In the genomic region with DNA sequence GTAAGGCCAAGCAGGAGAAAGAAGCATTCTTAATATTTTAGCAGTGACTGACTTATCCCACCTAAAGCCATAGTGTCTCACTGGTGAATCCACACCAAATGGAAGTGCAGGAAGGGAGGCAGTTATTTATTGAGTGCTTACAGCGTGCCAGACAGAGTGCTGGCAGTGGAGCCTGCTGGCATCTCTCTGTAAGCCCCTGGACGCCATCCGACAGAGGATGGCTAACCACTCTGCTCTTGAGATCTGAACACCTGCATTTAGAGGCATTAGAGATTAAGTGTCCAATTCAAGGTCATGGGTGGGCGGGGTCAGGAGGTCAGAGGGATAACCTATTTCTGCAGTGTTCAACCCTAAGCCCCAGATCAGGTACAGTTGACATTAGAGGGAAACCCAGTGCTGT, we compare ENCODE assay signal across 19 mouse cellular contexts. TPM values are rescaled to one million over a fixed set of nuclear protein-coding genes. Genes with fewer than 3 reads are reported as not detected.
DNase-seq lines count a peak whose midpoint lies in the region; ATAC-seq and TF ChIP-seq lines count a peak whose summit lies in the region.
"Had no signal": no experiment of that assay in that cellular context is flagged by ENCODE, and none has a peak within 500 bp of the region (broad histone marks: within the 10 kb centered on the region; RNA-seq: fewer than 3 reads in every experiment).

No protein-coding gene starts in this region.

- TF ChIP-seq CTCF in liver, postnatal 0 days (IDR thresholded peaks at IDR 0.05; ENCODE audit: low read depth): no peak

- WGBS in forebrain, embryonic 14.5 days: 71% methylated on average over 4 of the region's 4 CpGs
- 78% methylated on average over 4 of the region's 4 CpGs for WGBS in forebrain, embryonic 10.5 days
- 63% methylated on average over 4 of the region's 4 CpGs for WGBS in liver, postnatal 0 days (ENCODE audit: insufficient replicate concordance)
- 63% methylated on average over 4 of the region's 4 CpGs for WGBS in hindbrain, embryonic 16.5 days
- 61% methylated on average over 4 of the region's 4 CpGs for WGBS in neural tube, embryonic 15.5 days

- H3K27ac ChIP-seq in forebrain, embryonic 14.5 days (ENCODE audit: low read depth, low read length): no peak overlapping the region
- no peak overlapping the region for H3K27ac ChIP-seq in forebrain, embryonic 10.5 days
- no peak overlapping the region for H3K27ac ChIP-seq in liver, postnatal 0 days (ENCODE audit: low read depth)
- no peak overlapping the region for H3K27ac ChIP-seq in hindbrain, embryonic 16.5 days (ENCODE audit: low read depth, low read length)
- no peak overlapping the region for H3K27ac ChIP-seq in neural tube, embryonic 15.5 days (replicated peaks)
- H3K27ac ChIP-seq: kidney, postnatal 0 days; liver, embryonic 15.5 days had no signal

- peaks cover 46% of the 10 kb centered on the region for H3K27me3 ChIP-seq in forebrain, embryonic 14.5 days (replicated peaks; ENCODE audit: control insufficient read depth, insufficient read depth, low read length)
- H3K27me3 ChIP-seq in forebrain, embryonic 10.5 days (ENCODE audit: poor library complexity, severe bottlenecking): peaks cover 63% of the 10 kb centered on the region
- H3K27me3 ChIP-seq in liver, postnatal 0 days (ENCODE audit: insufficient read depth, low read length): peaks cover 42% of the 10 kb centered on the region
- no peaks in the 10 kb centered on the region; the same call in 1 of the 2 replicates for H3K27me3 ChIP-seq in hindbrain, embryonic 16.5 days (replicated peaks; ENCODE audit: control insufficient read depth, insufficient read depth, low read length)
- peaks cover 26% of the 10 kb centered on the region for H3K27me3 ChIP-seq in neural tube, embryonic 15.5 days (replicated peaks)

- peak; percentile 32 for DNase-seq in forebrain, embryonic 14.5 days (ENCODE audit: low spot score)
- DNase-seq in forebrain, embryonic 10.5 days (ENCODE audit: extremely low spot score, low spot score): no peak
- DNase-seq in liver, postnatal 0 days: no peak
- DNase-seq in liver: no peak
- no peak for DNase-seq in natural killer cell, adult 2 months (ENCODE audit: low spot score in 2 of 2)
- DNase-seq: adrenal gland, postnatal 25 days; heart, adult 18-20 months; heart, postnatal 4 days; lung, postnatal 10 days; spleen, adult 18-20 months; thymus, adult 2 months had no signal

- no peak overlapping the region for H3K9ac ChIP-seq in forebrain, embryonic 14.5 days (ENCODE audit: low read length)
- no peak overlapping the region for H3K9ac ChIP-seq in liver, postnatal 0 days (replicated peaks)
- peak overlapping the region; percentile 91; the same call in 1 of the 2 replicates for H3K9ac ChIP-seq in hindbrain, embryonic 16.5 days (ENCODE audit: low read depth, low read length)
- no peak overlapping the region for H3K9ac ChIP-seq in neural tube, embryonic 15.5 days (replicated peaks)
- H3K9ac ChIP-seq: liver, embryonic 15.5 days had no signal

- no peaks in the 10 kb centered on the region; the same call in 1 of the 2 replicates for H3K4me1 ChIP-seq in forebrain, embryonic 14.5 days (ENCODE audit: control insufficient read depth, insufficient read depth, low read length)
- H3K4me1 ChIP-seq in forebrain, embryonic 10.5 days: peaks cover 28% of the 10 kb centered on the region
- H3K4me1 ChIP-seq in liver, postnatal 0 days (ENCODE audit: insufficient read depth): peaks cover 16% of the 10 kb centered on the region
- H3K4me1 ChIP-seq in hindbrain, embryonic 16.5 days (ENCODE audit: control insufficient read depth, insufficient read depth, low read depth, low read length): peaks cover 28% of the 10 kb centered on the region
- peaks cover 60% of the 10 kb centered on the region for H3K4me1 ChIP-seq in neural tube, embryonic 15.5 days
- H3K4me1 ChIP-seq: megakaryocyte, embryonic 14.5 days had no signal

- no peaks in the 10 kb centered on the region for H3K9me3 ChIP-seq in forebrain, embryonic 14.5 days (replicated peaks; ENCODE audit: control insufficient read depth, low read length)
- no peaks in the 10 kb centered on the region for H3K9me3 ChIP-seq in forebrain, embryonic 10.5 days
- no peaks in the 10 kb centered on the region for H3K9me3 ChIP-seq in liver, postnatal 0 days (ENCODE audit: low read length)
- H3K9me3 ChIP-seq in hindbrain, embryonic 16.5 days (ENCODE audit: control insufficient read depth, low read length): no peaks in the 10 kb centered on the region
- H3K9me3 ChIP-seq in neural tube, embryonic 15.5 days (replicated peaks): no peaks in the 10 kb centered on the region
- H3K9me3 ChIP-seq: liver, embryonic 15.5 days; megakaryocyte, embryonic 14.5 days had no signal

- H3K36me3 ChIP-seq in forebrain, embryonic 14.5 days (ENCODE audit: control insufficient read depth, insufficient read depth, low read length): no peaks in the 10 kb centered on the region
- no peaks in the 10 kb centered on the region for H3K36me3 ChIP-seq in forebrain, embryonic 10.5 days (replicated peaks)
- no peaks in the 10 kb centered on the region for H3K36me3 ChIP-seq in liver, postnatal 0 days (replicated peaks; ENCODE audit: insufficient read depth, low read length)
- H3K36me3 ChIP-seq in hindbrain, embryonic 16.5 days (ENCODE audit: control insufficient read depth, insufficient read depth, low read length): no peaks in the 10 kb centered on the region
- no peaks in the 10 kb centered on the region for H3K36me3 ChIP-seq in neural tube, embryonic 15.5 days
- H3K36me3 ChIP-seq: liver, embryonic 15.5 days had no signal

- no peak for TF ChIP-seq EP300 in liver, postnatal 0 days (IDR thresholded peaks at IDR 0.05; ENCODE audit: low read depth)

- no peak overlapping the region for H3K4me3 ChIP-seq in forebrain, embryonic 14.5 days (ENCODE audit: low read depth, low read length)
- H3K4me3 ChIP-seq in forebrain, embryonic 10.5 days: no peak overlapping the region
- H3K4me3 ChIP-seq in liver, postnatal 0 days (ENCODE audit: low read depth, low read length): no peak overlapping the region
- H3K4me3 ChIP-seq in hindbrain, embryonic 16.5 days (ENCODE audit: low read length): no peak overlapping the region
- peak overlapping the region; percentile 71 for H3K4me3 ChIP-seq in neural tube, embryonic 15.5 days (replicated peaks)
- H3K4me3 ChIP-seq: liver, embryonic 15.5 days; megakaryocyte, embryonic 14.5 days; myocyte had no signal

- ATAC-seq in forebrain, embryonic 14.5 days: no peak
- ATAC-seq in liver, postnatal 0 days: no peak
- ATAC-seq in hindbrain, embryonic 16.5 days: no peak
- no peak for ATAC-seq in neural tube, embryonic 15.5 days (ENCODE audit: low FRiP score)
- ATAC-seq: intestine, postnatal 0 days; Patski had no signal

- no peak overlapping the region for H3K4me2 ChIP-seq in forebrain, embryonic 14.5 days (ENCODE audit: low read length)
- peak overlapping the region; percentile 47 for H3K4me2 ChIP-seq in liver, postnatal 0 days (ENCODE audit: low read depth, low read length)
- peak overlapping the region; percentile 65 for H3K4me2 ChIP-seq in hindbrain, embryonic 16.5 days (ENCODE audit: low read length)
- peak overlapping the region; percentile 82 for H3K4me2 ChIP-seq in neural tube, embryonic 15.5 days
- H3K4me2 ChIP-seq: liver, embryonic 15.5 days had no signal

RNA-seq across cellular contexts. Expression of gene Gabbr2, which starts 2.8 kb away (rescaled TPM):
- polyA plus RNA-seq in forebrain, embryonic 14.5 days (2014; fragmentation: Nextera tagmentation; extraction: Ambion mirVana): 1.7 and 3.5 TPM in 2 replicates
- polyA plus RNA-seq in forebrain, embryonic 10.5 days (2016; fragmentation: Nextera tagmentation; extraction: Ambion mirVana): 0.06 and 0.09 TPM in 2 replicates
- 0.11 and 0.20 TPM in 2 replicates for polyA plus RNA-seq in liver, postnatal 0 days (2015; fragmentation: Nextera tagmentation; extraction: Ambion mirVana)
- polyA plus RNA-seq in hindbrain, embryonic 16.5 days (2015; fragmentation: Nextera tagmentation; extraction: Ambion mirVana): 11.0 and 13.3 TPM in 2 replicates
- 9.2 and 12.5 TPM in 2 replicates for polyA plus RNA-seq in neural tube, embryonic 15.5 days (2015; fragmentation: Nextera tagmentation; extraction: Ambion mirVana)
- polyA plus RNA-seq: myocyte, Patski had no signal
